Mouse (Mus musculus) lung, postnatal 36 days (tissue): ENCODE measurements around the gene Zfp638.
"Not testable (repeated sequence)": the region's sequence is repeated elsewhere in the genome, so short reads cannot be mapped to it uniquely, and the experiment has no call there.

Experiments
- DNase-seq: peaks from one replicate; pipeline ENCODE4 v3.0.0; 2022; ENCODE audit warnings: mixed read lengths

The Zfp638 gene

GRCm38 (mm10) chr6:84010303-84011225 lies 143.7 kb downstream of the Zfp638 start:
- no peak for DNase-seq

GRCm38 (mm10) chr6:84014961-84015683 lies 148.2 kb downstream of the Zfp638 start:
- DNase-seq: peak; percentile 47

- no peak for DNase-seq
Measured at GRCm38 (mm10) chr6:84016851-84017250, 149.9 kb downstream of the Zfp638 start.

GRCm38 (mm10) chr6:84017392-84017791 lies 150.5 kb downstream of the Zfp638 start:
- DNase-seq: no peak

GRCm38 (mm10) chr6:84018906-84019550 lies 152.1 kb downstream of the Zfp638 start:
- DNase-seq: peak; percentile 71

- DNase-seq: no peak
Measured at GRCm38 (mm10) chr6:84020002-84020401, 153.1 kb downstream of the Zfp638 start.

- DNase-seq: no peak
Measured at GRCm38 (mm10) chr6:84021990-84022389, 155.1 kb downstream of the Zfp638 start.

- DNase-seq: no peak
Measured at GRCm38 (mm10) chr6:84025636-84026035, 158.7 kb downstream of the Zfp638 start.

- DNase-seq: no peak
Measured at GRCm38 (mm10) chr6:84028791-84029190, 161.9 kb downstream of the Zfp638 start.

- no peak for DNase-seq
Measured at GRCm38 (mm10) chr6:84029775-84030174, 162.9 kb downstream of the Zfp638 start.

GRCm38 (mm10) chr6:84032516-84032915 lies 165.6 kb downstream of the Zfp638 start:
- DNase-seq: not testable (repeated sequence)
